Mouse (Mus musculus) bone marrow macrophage, adult 2 months (primary cell): Measurements from ENCODE around the gene Rnaset2b.
"Not testable (repeated sequence)": the region's sequence is repeated elsewhere in the genome, so short reads cannot be mapped to it uniquely, and the experiment has no call there.

ENCODE experiments used
- CTCF ChIP-seq: IDR thresholded peaks from 2 replicates; pipeline ENCODE4 v1.5.1; 2012; ENCODE audit warnings: low read depth, mild to moderate bottlenecking, low read length, moderate library complexity
- POLR2A ChIP-seq: IDR thresholded peaks from 2 replicates; pipeline ENCODE4 v1.6.1; 2012; ENCODE audit warnings: mild to moderate bottlenecking, low read depth, low read length, borderline replicate concordance

DNA sequence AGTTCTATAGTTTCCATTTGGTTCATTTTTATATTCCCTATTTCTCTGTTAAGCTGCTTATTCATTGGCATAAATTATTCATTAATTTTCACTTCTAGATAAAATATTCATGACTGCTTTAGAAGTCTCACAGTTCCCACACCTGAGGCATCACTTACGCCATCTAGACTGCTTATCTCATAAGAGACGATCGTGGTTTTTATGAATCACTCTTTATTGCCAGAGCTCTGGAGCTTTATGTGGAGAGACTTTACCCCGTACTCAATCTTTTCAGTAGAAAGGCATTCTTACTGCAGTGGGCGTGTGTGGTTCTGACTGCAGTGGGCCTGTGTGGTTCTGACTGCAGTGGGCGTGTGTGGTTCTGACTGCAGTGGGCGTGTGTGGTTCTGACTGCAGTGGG, 38.8 kb upstream of the Rnaset2b start:
- not testable (repeated sequence) for TF ChIP-seq CTCF, POLR2A
